Mouse (Mus musculus): Measurements from ENCODE around the gene Pigk.

Pigk gene

GRCm38 (mm10) chr3:152843925-152844324 lies 130.0 kb downstream of the Pigk start:
- DNase-seq (ENCODE audit: low read depth) = no peak

DNA sequence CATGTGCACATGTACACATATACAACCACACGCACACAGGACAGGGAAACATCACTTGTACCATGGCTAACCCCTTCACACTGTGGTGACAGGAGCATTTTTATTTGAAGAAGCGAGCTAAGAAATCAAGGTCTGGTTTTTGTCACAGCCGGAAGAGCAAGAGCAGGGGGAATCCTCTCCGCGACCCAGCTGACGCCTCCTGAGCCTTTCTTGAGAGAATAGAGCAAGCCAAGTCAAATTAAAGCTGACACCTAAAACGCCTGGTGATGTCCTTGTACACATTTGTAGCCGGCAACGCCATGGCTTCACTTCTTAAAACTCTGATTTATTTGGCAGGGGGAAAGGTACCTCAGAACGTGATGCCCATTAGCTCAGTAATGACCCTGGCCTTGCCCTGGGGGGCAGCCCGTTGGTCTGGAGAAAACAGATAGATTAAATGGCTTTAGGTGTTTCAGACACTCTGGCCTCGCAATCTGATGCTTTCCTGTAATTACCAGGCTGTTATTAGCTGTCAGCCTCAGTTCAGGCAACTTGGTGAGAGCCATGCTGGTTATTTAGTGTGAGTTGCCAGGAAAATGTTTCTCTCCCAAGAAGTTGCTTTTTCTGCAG lies 141.2 kb downstream of the Pigk start:
- no peak for DNase-seq (ENCODE audit: low read depth)

- DNase-seq (ENCODE audit: low read depth) = peak; percentile 14
These were observed 142.2 kb downstream of the Pigk start for GRCm38 (mm10) chr3:152856095-152856494.

GRCm38 (mm10) chr3:152861450-152861849 lies 147.6 kb downstream of the Pigk start:
- no peak for DNase-seq (ENCODE audit: low read depth)

- no peak for DNase-seq (ENCODE audit: low read depth)
These were observed 148.1 kb downstream of the Pigk start for GRCm38 (mm10) chr3:152861978-152862377.

- no peak for DNase-seq (ENCODE audit: low read depth)
These were observed 152.4 kb downstream of the Pigk start for GRCm38 (mm10) chr3:152866035-152866965.

DNA sequence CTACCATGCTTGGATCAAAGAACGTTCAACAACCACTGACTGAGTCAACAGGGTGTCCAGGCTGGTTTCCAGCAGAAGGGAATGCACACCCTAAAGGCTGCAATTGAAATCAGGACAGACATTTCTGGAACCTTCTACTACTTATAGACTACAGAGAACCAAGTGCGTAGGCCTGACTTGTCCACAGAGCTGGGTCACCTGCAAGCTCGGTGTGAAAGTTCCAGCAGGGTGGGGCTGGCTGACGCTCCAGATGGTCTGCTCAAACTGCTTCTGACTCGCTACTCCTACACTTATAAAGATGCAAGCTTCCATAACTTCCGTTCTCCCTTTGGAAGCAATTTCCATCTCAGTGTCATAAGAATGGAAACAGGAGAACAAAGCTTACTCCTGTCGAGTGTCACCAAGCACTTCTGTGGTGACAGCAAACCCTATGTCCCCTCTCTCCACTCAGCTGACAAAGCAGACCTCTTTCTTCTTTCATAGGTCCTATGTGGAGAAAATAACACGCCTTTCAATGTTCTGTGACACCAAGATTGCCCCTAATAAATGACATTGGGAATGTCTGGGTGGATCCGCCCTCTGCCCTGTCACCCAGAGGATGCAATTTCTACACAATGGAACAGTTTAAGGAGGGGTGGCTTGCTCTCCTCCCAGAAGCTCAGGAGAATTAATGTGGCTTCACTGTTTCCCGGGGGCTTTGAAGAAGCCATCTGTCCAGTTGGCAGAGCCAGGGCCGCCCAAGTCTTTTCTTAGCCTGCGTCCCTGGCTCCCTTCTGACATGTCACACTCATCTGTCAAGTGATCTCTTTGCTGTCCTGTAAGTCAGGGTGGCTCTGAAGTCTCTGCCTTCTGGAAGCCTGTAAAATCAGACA lies 154.0 kb downstream of the Pigk start:
- no peak for DNase-seq (ENCODE audit: low read depth)

GRCm38 (mm10) chr3:152872054-152872453 lies 158.2 kb downstream of the Pigk start:
- DNase-seq (ENCODE audit: low read depth) = no peak

DNA sequence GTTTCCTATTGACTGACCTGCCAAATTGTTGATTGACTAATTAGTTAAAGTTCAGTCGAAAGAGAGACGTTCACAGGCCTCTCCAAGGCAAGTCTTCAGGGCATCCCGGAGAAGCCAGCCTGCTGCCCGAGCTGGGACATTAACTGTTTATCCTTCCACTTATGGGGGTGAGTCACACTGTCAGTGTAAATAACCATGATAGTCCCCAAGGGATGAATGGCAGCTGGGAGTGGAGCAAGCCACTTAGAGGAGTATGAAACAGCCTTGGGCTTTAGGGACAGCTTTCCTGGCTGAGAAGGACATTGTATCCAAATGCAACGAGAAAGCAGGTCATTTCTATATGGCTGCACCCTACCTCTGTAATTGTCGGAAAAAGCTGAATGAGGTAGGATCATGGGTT lies 158.7 kb downstream of the Pigk start:
- no peak for DNase-seq (ENCODE audit: low read depth)

DNA sequence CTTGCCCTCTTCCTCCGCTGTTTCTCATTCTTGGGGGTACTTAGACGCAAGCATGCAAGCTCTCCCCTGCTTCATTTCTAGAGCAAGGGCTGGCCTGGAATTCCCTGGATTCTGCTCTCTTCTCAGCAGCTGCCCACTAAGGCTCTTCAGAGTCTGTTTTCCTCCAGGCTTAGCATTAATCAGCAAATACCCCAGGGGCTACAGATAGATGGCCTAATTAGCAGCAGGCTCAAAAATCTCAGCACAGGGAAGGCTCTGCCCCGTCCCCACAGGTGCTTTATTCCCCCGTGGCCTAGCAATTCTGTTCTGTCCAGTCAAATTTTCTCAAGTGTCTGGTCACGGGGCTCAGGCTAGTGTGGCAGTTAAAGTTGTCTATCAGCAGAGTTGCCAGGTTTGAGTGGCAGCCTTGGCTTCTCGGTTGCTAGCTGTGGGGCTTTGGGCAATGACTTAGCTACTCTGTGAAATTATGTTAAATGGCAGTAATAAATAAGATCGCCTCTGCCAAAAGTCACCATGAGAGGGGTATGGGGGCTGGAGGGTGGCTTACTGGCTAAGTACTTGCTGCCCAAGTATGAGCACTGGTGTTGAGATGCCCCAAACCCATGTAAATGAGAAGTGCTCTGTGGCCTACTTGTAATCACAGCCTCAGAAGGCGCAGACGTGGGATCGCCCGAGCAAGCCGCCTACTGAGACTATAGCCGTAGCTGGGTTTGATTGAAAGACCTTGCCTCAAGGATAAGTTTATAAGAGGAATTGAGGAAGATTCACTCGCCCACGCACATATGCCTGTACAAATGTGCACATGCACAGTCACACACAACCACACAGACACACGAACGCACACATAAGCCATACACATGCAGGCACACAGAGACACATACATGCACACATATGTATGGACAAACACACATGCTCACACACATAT lies 160.8 kb downstream of the Pigk start:
- no peak for DNase-seq (ENCODE audit: low read depth)

DNA sequence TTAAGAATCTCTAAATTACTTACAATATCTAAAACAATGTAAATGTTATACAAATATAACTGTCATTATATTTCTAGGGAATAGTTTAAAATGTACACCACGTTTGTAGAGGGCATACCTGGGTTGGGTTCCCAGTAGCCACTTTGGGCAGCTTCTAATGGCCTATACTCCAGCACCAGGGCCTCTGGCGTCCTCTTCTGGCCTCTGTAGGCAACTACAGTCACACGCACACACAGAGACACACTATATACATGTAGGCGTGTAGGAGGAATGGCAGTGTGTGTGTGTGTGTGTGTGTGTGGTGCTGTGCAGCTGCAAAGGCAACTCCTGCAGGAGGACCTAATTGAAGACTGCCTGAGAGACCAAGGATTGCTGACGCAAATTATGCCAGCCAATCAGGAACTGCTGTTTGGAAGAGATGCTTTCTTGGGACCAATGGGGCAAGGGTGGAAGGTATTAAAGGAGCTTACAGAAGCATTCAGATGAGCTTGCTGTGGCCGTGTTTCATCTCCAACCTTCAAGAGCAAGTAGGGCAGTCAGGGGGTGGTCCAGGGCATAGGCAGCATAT lies 161.9 kb downstream of the Pigk start:
- DNase-seq (ENCODE audit: low read depth) = peak; percentile 18

DNA sequence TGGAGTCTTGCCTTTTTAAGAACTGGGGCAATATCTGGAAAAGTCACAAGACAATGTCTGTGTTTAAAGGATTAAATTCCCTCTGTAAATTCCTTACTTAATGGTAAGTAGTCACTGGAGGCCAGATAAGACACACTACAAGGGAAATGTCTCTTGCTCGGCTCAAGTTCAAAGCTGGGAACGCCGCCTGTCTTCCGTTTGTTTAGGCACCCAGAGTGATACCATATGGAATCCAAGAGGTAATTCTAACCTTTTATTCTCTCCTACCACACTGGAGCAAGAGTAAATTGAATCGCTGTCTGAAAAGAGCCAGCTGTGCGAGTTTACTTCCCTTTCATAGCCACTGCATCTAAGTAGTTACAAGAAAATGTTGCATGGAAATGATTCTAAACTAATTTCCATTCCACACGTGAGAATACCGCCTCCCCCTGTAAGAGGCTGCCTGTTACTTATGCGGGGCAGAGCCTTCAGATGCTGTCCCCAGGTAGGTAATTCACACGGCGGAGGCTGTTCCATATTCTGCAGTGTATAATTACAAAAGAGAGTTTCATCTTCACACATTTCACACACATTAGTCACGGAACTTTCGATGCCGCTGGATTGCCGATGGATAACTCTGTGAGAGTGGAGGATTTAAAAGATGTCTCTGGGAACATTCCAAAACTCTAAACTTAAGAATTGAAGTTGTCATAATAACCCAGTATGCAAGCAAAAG lies 166.4 kb downstream of the Pigk start:
- no peak for DNase-seq (ENCODE audit: low read depth)

- DNase-seq (ENCODE audit: low read depth) = no peak
These were observed 167.8 kb downstream of the Pigk start for GRCm38 (mm10) chr3:152881706-152882105.

- DNase-seq (ENCODE audit: low read depth) = no peak
These were observed 169.7 kb downstream of the Pigk start for GRCm38 (mm10) chr3:152883556-152883955.

GRCm38 (mm10) chr3:152886749-152887148 lies 172.8 kb downstream of the Pigk start:
- peak; percentile 67 for DNase-seq (ENCODE audit: low read depth)

GRCm38 (mm10) chr3:152888116-152888515 lies 174.2 kb downstream of the Pigk start:
- DNase-seq (ENCODE audit: low read depth) = no peak

DNA sequence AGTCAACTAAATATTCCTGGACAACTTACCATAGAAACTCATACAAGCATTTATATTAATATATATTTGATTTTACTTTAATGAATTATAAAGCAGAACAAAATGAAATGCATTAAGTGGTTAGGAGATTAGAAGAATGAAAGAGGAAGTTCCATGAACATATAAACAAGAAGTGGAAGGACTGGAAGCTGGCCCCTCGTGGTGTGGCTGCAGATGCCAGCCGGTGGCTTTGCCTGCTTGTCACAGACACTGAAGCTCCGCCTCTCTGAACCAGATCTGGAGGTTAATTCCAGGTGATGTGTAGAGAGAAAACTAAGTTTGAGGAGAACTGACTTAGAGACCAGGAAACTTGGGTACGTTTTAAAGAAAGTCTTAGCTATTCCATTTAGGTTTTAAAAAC lies 181.0 kb downstream of the Pigk start:
- DNase-seq (ENCODE audit: low read depth) = no peak

- no peak for DNase-seq (ENCODE audit: low read depth)
These were observed 182.2 kb downstream of the Pigk start for GRCm38 (mm10) chr3:152896111-152896510.

- peak; percentile 49 for DNase-seq (ENCODE audit: low read depth)
These were observed 183.3 kb downstream of the Pigk start for GRCm38 (mm10) chr3:152897196-152897595.

DNA sequence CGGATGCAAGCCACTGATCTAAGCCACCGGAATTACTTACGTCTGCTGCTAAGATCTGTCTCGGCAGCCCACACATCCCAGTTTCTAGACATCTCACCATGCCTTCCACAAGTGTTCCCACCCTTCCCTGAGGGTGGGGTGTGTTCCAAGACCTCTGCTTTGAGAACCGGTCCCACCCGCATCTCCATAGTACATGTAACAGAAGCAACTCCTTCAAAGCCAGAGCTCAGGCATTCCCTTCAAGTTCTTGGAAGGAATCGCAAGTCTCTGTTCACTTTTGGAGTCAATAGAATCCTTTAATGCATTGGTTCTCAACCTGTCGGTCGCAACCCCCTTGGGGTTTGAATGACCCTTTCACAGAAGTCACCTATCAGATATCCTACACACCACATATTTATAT lies 185.0 kb downstream of the Pigk start:
- no peak for DNase-seq (ENCODE audit: low read depth)

Data from induced T-regulatory cell, adult 2 months (primary cell).